Mouse (Mus musculus): ENCODE measurements around the gene Ptger4. TPM values are rescaled to one million over a fixed set of nuclear protein-coding genes. Genes with fewer than 3 reads are reported as not detected.

The Ptger4 gene
- polyA plus RNA-seq, 1 experiment from 2014 or later = 1.6 TPM

DNA sequence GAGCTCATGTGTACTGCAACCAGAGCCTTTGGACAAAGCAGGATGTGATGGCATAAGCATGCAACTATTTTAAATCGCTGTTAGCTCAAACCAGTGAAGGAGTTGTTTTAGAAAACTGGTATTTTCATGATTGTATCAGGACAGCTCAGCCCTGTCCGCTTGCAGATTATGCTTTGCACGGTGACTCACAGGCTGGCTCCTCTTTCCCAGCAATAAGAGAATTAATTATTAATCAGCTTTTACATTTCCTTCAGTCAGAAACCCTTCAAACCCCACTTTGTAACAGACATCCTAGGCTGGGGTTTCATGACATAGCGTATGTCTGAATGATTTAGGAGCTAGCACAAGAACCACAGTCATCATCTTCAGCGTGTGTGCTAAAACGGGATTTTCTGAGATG lies 23.5 kb downstream of the Ptger4 start:
- WGBS = 79% methylated on average over 6 of the region's 6 CpGs
- no peaks in the 10 kb centered on the region for H3K36me3 ChIP-seq (ENCODE audit: control insufficient read depth, insufficient read depth, low read length)
- H3K4me3 ChIP-seq (ENCODE audit: low read depth, low read length) = no peak overlapping the region
- no peaks in the 10 kb centered on the region for H3K4me1 ChIP-seq (ENCODE audit: control insufficient read depth, insufficient read depth, low read length)
- no peaks in the 10 kb centered on the region for H3K9me3 ChIP-seq (replicated peaks; ENCODE audit: control insufficient read depth, low read length, poor library complexity, severe bottlenecking)
- no peak overlapping the region for H3K9ac ChIP-seq (ENCODE audit: low read depth, low read length)
- H3K4me2 ChIP-seq (ENCODE audit: low read length) = no peak overlapping the region
- no peaks in the 10 kb centered on the region for H3K27me3 ChIP-seq (ENCODE audit: control insufficient read depth, insufficient read depth, low read depth, low read length)
- ATAC-seq = no peak
- H3K27ac ChIP-seq (ENCODE audit: low read length) = no peak overlapping the region

DNA sequence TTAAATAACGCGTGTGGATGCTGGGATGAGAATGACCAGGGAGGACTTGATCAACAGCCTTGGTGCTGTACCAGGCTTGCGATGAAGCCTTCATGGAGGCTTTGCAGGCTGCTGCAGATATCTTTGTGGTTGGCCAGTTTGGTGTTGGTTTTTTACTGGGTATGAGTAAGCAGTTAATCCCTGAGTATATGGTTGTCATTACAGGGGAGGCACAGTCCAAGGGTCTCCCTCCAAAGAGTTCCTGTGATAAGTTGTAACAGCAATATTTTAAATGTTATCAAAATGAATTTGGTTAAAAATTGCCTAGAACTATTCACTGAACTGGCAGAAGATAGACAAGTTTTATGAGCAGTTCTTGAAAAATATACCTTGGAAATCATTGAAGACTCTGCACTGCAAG lies 34.9 kb downstream of the Ptger4 start:
- Histone ChIP-seq H3K4me3 (ENCODE audit: low read depth, low read length) (no peak overlapping the region), H3K9me3 (replicated peaks; ENCODE audit: control insufficient read depth, low read length, poor library complexity, severe bottlenecking) (no peaks in the 10 kb centered on the region), H3K36me3 (ENCODE audit: control insufficient read depth, insufficient read depth, low read length) (peaks cover 7% of the 10 kb centered on the region), H3K27ac (ENCODE audit: low read length) (no peak overlapping the region), H3K9ac (ENCODE audit: low read depth, low read length) (no peak overlapping the region), H3K4me1 (ENCODE audit: control insufficient read depth, insufficient read depth, low read length) (no peaks in the 10 kb centered on the region), H3K4me2 (ENCODE audit: low read length) (no peak overlapping the region), H3K27me3 (ENCODE audit: control insufficient read depth, insufficient read depth, low read depth, low read length) (no peaks in the 10 kb centered on the region)
- no peak for ATAC-seq
- WGBS = 96% methylated on average over 3 of the region's 3 CpGs

DNA sequence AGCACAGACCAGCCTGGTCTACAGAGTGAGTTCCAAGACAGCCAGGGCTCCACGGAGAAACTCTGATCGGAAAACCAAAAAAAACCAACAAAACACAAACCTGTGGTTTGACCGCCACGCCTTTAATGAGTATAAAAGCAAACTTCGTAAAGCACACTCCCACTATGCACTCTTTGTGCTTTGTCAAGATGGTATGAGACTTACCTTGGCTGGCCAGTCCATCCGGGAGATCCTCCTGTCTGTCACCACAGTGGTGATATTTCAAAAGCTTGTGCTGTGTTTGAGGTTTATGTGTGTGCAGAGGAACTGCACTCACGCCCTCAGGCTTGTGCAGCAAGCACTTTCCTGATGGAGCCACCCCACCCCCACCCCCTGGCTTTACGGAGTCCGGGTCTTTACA lies 38.8 kb downstream of the Ptger4 start:
- no peak for ATAC-seq
- WGBS = 90% methylated on average over 9 of the region's 9 CpGs
- Histone ChIP-seq H3K27ac (ENCODE audit: low read length) (no peak overlapping the region), H3K36me3 (ENCODE audit: control insufficient read depth, insufficient read depth, low read length) (peaks cover 5% of the 10 kb centered on the region; the same call in 1 of the 2 replicates), H3K27me3 (ENCODE audit: control insufficient read depth, insufficient read depth, low read depth, low read length) (no peaks in the 10 kb centered on the region), H3K4me2 (ENCODE audit: low read length) (no peak overlapping the region), H3K4me1 (ENCODE audit: control insufficient read depth, insufficient read depth, low read length) (no peaks in the 10 kb centered on the region), H3K4me3 (ENCODE audit: low read depth, low read length) (no peak overlapping the region), H3K9me3 (replicated peaks; ENCODE audit: control insufficient read depth, low read length, poor library complexity, severe bottlenecking) (no peaks in the 10 kb centered on the region), H3K9ac (ENCODE audit: low read depth, low read length) (no peak overlapping the region)

DNA sequence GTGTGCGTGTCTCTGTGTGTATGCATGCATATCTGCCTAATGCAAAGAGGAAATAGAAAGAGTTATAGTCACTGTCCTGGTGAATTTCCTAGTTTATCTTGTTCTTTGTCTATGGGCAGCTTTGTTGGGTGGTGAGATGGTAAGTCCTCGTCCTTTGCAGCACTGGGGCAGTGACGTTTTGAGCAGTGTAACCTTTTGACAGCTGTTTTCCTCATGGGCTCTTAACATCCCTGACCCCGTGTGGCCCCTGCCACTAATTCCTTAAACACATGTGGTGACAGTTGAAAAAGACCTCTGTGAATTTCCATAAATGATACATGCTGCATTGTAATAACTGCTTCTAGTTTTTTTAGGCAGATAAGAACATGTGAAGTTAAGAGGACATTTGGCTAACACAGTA lies 47.3 kb downstream of the Ptger4 start:
- Histone ChIP-seq H3K36me3 (ENCODE audit: control insufficient read depth, insufficient read depth, low read length) (peaks cover 4% of the 10 kb centered on the region; the same call in 1 of the 2 replicates), H3K27ac (ENCODE audit: low read length) (no peak overlapping the region), H3K4me2 (ENCODE audit: low read length) (no peak overlapping the region), H3K4me1 (ENCODE audit: control insufficient read depth, insufficient read depth, low read length) (no peaks in the 10 kb centered on the region), H3K9ac (ENCODE audit: low read depth, low read length) (no peak overlapping the region), H3K4me3 (ENCODE audit: low read depth, low read length) (no peak overlapping the region), H3K9me3 (replicated peaks; ENCODE audit: control insufficient read depth, low read length, poor library complexity, severe bottlenecking) (no peaks in the 10 kb centered on the region), H3K27me3 (ENCODE audit: control insufficient read depth, insufficient read depth, low read depth, low read length) (no peaks in the 10 kb centered on the region)
- WGBS = 58% methylated on average over 4 of the region's 4 CpGs
- no peak for ATAC-seq

DNA sequence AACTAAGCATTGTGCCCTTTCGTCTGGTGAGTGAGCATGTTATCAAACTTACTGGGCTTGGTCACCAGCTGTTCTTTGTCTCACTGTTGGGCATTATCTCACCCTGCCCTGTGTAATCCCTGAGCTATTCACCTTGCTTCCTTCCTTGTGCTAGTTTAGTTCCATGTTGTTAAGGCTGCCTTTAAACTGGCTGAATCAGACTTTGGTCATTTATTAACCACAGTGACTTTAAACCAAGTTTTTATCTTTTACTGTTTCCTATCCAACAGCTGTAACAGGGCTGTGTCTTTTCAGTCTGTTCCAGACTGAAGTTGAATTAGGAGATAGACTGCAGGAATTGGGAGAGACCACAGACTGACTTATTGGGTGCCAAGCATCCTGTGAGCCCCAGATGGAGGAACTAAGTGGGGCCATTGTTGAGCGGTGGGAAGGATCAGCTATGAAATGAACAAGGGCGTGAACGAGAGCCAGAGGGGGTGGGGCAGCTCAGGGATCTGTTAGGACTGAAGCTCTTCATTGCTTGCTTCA lies 47.9 kb downstream of the Ptger4 start:
- H3K9ac ChIP-seq (ENCODE audit: low read depth, low read length) = no peak overlapping the region
- H3K4me3 ChIP-seq (ENCODE audit: low read depth, low read length) = no peak overlapping the region
- H3K36me3 ChIP-seq (ENCODE audit: control insufficient read depth, insufficient read depth, low read length) = peaks cover 7% of the 10 kb centered on the region; the same call in 1 of the 2 replicates
- H3K27ac ChIP-seq (ENCODE audit: low read length) = no peak overlapping the region
- ATAC-seq = no peak
- WGBS = 74% methylated on average over 4 of the region's 4 CpGs
- no peaks in the 10 kb centered on the region for H3K27me3 ChIP-seq (ENCODE audit: control insufficient read depth, insufficient read depth, low read depth, low read length)
- H3K9me3 ChIP-seq (replicated peaks; ENCODE audit: control insufficient read depth, low read length, poor library complexity, severe bottlenecking) = no peaks in the 10 kb centered on the region
- no peak overlapping the region for H3K4me2 ChIP-seq (ENCODE audit: low read length)
- no peaks in the 10 kb centered on the region for H3K4me1 ChIP-seq (ENCODE audit: control insufficient read depth, insufficient read depth, low read length)

DNA sequence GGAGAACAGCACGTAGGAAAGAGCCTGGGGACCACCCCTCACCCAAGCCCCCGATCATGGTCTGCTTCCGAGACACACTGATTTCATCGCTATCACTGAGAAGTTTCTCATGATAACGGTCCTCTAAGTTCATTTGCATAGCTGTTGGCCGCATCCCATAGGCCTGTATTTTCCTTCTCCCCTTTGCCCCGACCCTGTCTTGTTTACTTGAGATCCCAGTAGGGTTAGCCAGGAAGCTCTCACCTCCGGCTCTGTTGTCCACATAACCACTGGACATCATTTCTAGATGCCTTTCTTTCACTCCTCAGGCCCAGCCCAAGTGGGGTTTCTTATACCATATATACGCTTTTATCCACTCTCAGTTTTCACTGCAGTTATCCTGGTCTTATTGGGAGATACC lies 49.1 kb downstream of the Ptger4 start:
- H3K9ac ChIP-seq (ENCODE audit: low read depth, low read length) = no peak overlapping the region
- H3K27me3 ChIP-seq (ENCODE audit: control insufficient read depth, insufficient read depth, low read depth, low read length) = no peaks in the 10 kb centered on the region
- H3K4me3 ChIP-seq (ENCODE audit: low read depth, low read length) = no peak overlapping the region
- no peaks in the 10 kb centered on the region for H3K4me1 ChIP-seq (ENCODE audit: control insufficient read depth, insufficient read depth, low read length)
- H3K9me3 ChIP-seq (replicated peaks; ENCODE audit: control insufficient read depth, low read length, poor library complexity, severe bottlenecking) = no peaks in the 10 kb centered on the region
- H3K4me2 ChIP-seq (ENCODE audit: low read length) = no peak overlapping the region
- ATAC-seq = no peak
- H3K27ac ChIP-seq (ENCODE audit: low read length) = no peak overlapping the region
- WGBS = 92% methylated on average over 9 of the region's 9 CpGs
- peaks cover 5% of the 10 kb centered on the region; the same call in 1 of the 2 replicates for H3K36me3 ChIP-seq (ENCODE audit: control insufficient read depth, insufficient read depth, low read length)

DNA sequence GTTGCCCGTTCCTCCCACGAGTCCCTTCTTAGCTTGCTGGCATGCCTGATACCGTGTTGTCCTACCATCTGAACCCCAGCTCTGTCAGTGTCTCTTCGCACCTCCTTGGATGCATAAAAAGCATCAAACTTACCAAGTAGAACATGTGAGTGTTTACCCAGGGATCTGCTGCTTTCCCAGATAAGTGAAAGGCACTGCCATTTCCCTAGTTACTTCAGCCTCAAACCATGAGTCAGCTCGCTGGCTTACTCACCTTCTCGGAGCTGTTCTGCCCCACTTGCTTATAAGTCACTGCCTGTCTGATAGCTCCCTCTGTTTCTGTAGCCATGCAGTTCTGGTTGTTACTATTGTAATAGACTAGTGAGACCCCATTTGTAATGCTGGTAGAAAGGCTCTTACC lies 49.5 kb downstream of the Ptger4 start:
- Histone ChIP-seq H3K4me3 (ENCODE audit: low read depth, low read length) (no peak overlapping the region), H3K4me2 (ENCODE audit: low read length) (no peak overlapping the region), H3K27ac (ENCODE audit: low read length) (no peak overlapping the region), H3K9ac (ENCODE audit: low read depth, low read length) (no peak overlapping the region), H3K9me3 (replicated peaks; ENCODE audit: control insufficient read depth, low read length, poor library complexity, severe bottlenecking) (no peaks in the 10 kb centered on the region), H3K4me1 (ENCODE audit: control insufficient read depth, insufficient read depth, low read length) (no peaks in the 10 kb centered on the region), H3K36me3 (ENCODE audit: control insufficient read depth, insufficient read depth, low read length) (peaks cover 5% of the 10 kb centered on the region; the same call in 1 of the 2 replicates), H3K27me3 (ENCODE audit: control insufficient read depth, insufficient read depth, low read depth, low read length) (no peaks in the 10 kb centered on the region)
- ATAC-seq = no peak
- WGBS = 89% methylated on average over 6 of the region's 6 CpGs

DNA sequence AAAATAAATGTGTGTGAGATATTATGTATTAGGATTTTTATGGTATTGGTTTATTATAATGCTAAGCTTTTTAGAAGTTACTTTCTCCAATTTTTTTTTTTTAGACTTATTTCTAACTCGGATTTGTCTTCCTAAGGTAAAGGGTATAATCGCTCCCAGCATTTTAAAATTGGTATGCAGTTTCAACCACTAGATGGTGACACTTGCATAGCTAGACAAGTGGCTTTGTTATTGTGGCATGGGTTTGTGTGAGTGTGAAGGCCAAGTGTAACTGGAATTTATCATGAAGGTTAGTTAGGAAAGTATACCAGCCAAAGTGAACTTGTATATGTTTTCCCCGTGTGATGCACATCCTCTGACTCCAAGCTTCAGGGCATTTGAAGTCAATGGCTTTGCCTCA lies 50.2 kb downstream of the Ptger4 start:
- 81% methylated on average over 3 of the region's 3 CpGs for WGBS
- peaks cover 5% of the 10 kb centered on the region; the same call in 1 of the 2 replicates for H3K36me3 ChIP-seq (ENCODE audit: control insufficient read depth, insufficient read depth, low read length)
- no peak overlapping the region for H3K9ac ChIP-seq (ENCODE audit: low read depth, low read length)
- ATAC-seq = 0 out of 2 replicates have a peak, but pooled peaks have one; percentile 14
- no peak overlapping the region for H3K4me2 ChIP-seq (ENCODE audit: low read length)
- no peaks in the 10 kb centered on the region for H3K27me3 ChIP-seq (ENCODE audit: control insufficient read depth, insufficient read depth, low read depth, low read length)
- H3K4me1 ChIP-seq (ENCODE audit: control insufficient read depth, insufficient read depth, low read length) = no peaks in the 10 kb centered on the region
- no peak overlapping the region for H3K4me3 ChIP-seq (ENCODE audit: low read depth, low read length)
- H3K27ac ChIP-seq (ENCODE audit: low read length) = no peak overlapping the region
- no peaks in the 10 kb centered on the region for H3K9me3 ChIP-seq (replicated peaks; ENCODE audit: control insufficient read depth, low read length, poor library complexity, severe bottlenecking)

DNA sequence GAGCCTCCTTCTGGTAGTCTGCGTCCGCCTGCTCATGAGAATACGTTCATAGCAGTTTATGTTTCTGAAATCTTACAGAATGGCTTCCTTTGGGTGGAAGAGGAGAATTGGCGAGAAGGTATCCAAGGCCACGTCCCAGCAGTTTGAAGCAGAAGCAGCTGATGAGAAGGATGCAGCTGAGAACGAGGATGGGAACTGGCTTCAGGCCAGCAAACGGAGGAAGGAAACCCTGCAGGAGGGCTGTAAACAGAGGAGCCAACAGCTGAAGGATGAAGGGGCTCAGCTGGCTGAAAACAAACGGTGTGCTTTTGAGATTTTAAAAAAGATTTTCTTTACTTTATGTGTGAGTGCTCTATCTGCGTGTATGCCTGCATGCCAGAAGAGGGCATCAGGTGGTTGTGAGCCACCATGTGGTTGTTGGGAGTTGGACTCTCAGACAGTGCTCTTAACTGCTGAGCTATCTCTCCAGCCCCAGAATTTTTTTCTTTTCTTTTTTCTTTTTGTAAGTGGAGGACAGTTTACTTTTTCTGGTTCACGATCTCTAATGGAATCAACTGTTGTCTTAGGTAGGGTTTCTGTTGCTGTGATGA lies 54.4 kb downstream of the Ptger4 start:
- peaks cover 5% of the 10 kb centered on the region; the same call in 1 of the 2 replicates for H3K36me3 ChIP-seq (ENCODE audit: control insufficient read depth, insufficient read depth, low read length)
- H3K27me3 ChIP-seq (ENCODE audit: control insufficient read depth, insufficient read depth, low read depth, low read length) = no peaks in the 10 kb centered on the region
- no peaks in the 10 kb centered on the region for H3K9me3 ChIP-seq (replicated peaks; ENCODE audit: control insufficient read depth, low read length, poor library complexity, severe bottlenecking)
- ATAC-seq = no peak
- no peak overlapping the region for H3K4me2 ChIP-seq (ENCODE audit: low read length)
- H3K4me3 ChIP-seq (ENCODE audit: low read depth, low read length) = no peak overlapping the region
- H3K27ac ChIP-seq (ENCODE audit: low read length) = no peak overlapping the region
- H3K9ac ChIP-seq (ENCODE audit: low read depth, low read length) = no peak overlapping the region
- peaks cover 12% of the 10 kb centered on the region for H3K4me1 ChIP-seq (ENCODE audit: control insufficient read depth, insufficient read depth, low read length)
- 69% methylated on average over 10 of the region's 10 CpGs for WGBS

Measured in midbrain, embryonic 16.5 days (tissue).